Mouse (Mus musculus): ENCODE results near the gene Apoc3.

- no peak for TF ChIP-seq CTCF (IDR thresholded peaks at IDR 0.05)
- TF ChIP-seq POLR2A (IDR thresholded peaks at IDR 0.05; ENCODE audit: insufficient read depth, low read depth, low read length), result no peak
Measured at GRCm38 (mm10) chr9:46238850-46239249, 3.4 kb upstream of the Apoc3 start.
